Mouse (Mus musculus): ENCODE data around the gene Dad1.

Gene Dad1

DNA sequence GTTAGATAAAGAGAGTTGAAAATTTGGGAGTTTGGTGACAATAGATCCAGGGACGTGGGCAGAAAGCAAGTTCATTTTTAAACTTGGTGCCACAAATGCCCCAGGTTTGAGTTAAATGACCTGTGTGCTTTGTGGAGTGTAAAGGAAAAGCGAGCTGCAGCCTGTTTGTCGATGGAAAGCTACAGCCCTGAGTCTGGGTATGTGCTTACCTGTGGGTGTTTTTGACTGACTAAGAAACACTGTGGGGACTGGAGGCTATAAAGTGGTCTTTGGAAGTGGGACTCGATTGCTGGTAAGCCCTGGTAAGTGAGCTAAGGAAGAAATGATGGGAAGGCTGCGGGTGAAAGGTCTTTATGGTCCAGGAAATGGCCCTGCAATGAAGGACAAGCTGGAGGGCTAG lies 47.6 kb downstream of the Dad1 start:
- DNase-seq (ENCODE audit: low spot score in 2 of 2): no peak

GRCm38 (mm10) chr14:54205904-54206303 lies 48.0 kb downstream of the Dad1 start:
- no peak for DNase-seq (ENCODE audit: low spot score in 2 of 2)

GRCm38 (mm10) chr14:54204786-54205185 lies 49.1 kb downstream of the Dad1 start:
- DNase-seq (ENCODE audit: low spot score in 2 of 2): no peak

GRCm38 (mm10) chr14:54204311-54204710 lies 49.6 kb downstream of the Dad1 start:
- no peak for DNase-seq (ENCODE audit: low spot score in 2 of 2)

DNA sequence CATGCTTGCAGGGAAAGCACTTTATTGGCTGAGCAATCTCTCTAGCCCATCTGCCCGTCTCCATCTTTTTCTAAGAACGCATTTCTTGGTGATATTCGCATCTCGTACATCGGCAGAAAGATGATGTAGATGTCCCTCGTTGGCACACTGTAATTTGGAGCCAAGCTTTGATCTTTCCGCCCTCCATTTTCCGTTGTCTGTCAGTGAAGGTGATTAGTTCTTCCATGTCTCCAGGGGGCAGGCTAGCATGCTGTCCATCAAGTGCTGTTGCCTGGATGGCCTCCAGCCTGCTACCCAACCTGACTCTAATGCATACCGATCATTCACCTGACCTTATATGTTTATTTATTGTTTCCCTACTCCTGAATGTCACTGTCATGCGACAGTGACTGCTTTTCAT lies 50.1 kb downstream of the Dad1 start:
- DNase-seq (ENCODE audit: low spot score in 2 of 2): no peak

DNA sequence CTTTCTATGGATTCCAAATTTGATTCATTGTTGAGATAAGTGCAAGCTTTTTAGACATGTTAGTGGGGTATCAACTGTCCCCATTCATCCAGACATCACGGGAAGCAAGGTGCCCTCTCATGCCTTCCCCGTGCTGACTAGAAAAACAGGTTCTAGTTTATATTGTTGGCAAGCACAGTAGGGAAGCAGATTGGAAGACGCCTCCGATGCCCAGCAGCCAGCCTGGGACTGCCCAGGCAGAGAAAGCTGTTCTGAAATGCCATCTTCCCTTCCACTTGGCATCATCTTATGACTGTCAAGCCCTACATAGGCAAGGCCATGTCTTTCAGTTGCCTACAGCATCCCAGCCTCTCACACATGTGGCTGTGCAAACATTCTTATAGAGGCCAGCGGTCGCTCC lies 50.7 kb downstream of the Dad1 start:
- DNase-seq (ENCODE audit: low spot score in 2 of 2): no peak

GRCm38 (mm10) chr14:54200363-54200762 lies 53.5 kb downstream of the Dad1 start:
- DNase-seq (ENCODE audit: low spot score in 2 of 2): no peak

- DNase-seq (ENCODE audit: low spot score in 2 of 2): no peak
Measured at GRCm38 (mm10) chr14:54199662-54200061, 54.2 kb downstream of the Dad1 start.

GRCm38 (mm10) chr14:54197740-54198139 lies 56.2 kb downstream of the Dad1 start:
- no peak for DNase-seq (ENCODE audit: low spot score in 2 of 2)

DNA sequence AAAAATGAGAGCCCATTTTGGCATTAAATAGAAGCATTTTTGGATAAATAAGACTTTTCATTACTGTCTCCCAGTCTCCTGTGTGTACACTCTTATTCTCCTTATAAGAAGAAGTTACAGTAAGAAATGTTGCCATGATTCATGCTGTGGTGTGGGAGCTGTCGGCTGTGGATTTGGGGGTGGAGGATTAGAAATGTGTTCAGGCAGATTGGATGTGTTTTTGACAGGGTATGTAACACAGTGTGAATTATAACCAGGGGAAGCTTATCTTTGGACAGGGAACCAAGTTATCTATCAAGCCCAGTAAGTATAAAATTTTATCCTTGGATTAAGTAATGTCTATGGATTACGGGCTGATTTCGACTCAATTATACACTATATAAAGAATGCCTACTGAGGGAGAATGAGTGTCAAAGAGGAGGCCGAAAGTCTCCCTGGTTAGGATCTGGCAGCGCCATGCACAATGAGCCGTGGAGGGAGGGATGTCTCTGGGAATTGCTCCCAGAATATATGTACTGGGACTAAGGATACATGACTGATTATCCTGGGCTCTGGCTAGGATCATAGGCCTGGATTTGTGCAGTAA lies 58.0 kb downstream of the Dad1 start:
- no peak for DNase-seq (ENCODE audit: low spot score in 2 of 2)

GRCm38 (mm10) chr14:54193354-54194133 lies 60.4 kb downstream of the Dad1 start:
- no peak for DNase-seq (ENCODE audit: low spot score in 2 of 2)

- DNase-seq (ENCODE audit: low spot score in 2 of 2): no peak
Measured at GRCm38 (mm10) chr14:54192462-54192847, 61.4 kb downstream of the Dad1 start.

DNA sequence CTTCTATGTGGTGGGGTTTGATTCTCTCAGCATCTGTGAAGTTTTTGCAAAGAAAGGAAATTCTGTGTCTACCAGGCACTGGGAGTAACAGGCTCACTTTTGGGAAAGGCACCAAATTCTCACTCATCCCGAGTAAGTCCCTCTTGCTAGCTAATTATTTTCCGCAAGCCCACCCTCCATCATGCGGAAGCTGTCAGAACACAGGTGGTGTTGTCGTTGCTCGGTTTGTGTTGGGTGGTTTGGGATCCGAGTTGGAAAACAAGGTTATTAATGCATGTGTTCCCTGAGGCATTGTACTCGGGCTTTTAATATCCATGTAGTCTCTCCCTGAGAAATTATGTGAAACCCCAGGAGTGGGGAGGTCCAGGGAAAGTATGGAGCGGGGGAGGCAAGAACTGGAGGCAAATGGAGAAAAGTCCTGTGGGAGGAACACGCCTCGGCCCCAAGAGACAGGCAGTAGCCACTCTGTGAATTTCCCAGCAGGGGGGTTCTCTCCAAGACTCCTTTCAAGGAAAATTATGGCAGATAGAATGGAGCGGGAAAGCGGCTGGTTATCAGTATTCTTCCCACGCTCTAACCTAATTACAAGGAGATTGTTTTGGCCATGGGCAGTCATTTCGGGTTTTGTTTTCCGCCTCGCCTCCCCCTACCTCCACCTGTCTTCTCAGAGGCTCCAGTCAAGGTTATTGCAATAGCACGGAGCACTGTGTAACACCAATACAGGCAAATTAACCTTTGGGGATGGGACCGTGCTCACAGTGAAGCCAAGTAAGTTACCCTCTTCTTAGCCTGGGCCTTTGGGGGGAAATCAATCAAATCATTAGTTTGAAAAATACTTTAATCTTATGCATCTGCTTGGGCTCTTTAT lies 62.1 kb downstream of the Dad1 start:
- DNase-seq (ENCODE audit: low spot score in 2 of 2): no peak

- no peak for DNase-seq (ENCODE audit: low spot score in 2 of 2)
Measured at GRCm38 (mm10) chr14:54191026-54191390, 62.9 kb downstream of the Dad1 start.

- DNase-seq (ENCODE audit: low spot score in 2 of 2): no peak
Measured at GRCm38 (mm10) chr14:54190305-54191025, 63.4 kb downstream of the Dad1 start.

GRCm38 (mm10) chr14:54189255-54189654 lies 64.6 kb downstream of the Dad1 start:
- DNase-seq (ENCODE audit: low spot score in 2 of 2): no peak

- no peak for DNase-seq (ENCODE audit: low spot score in 2 of 2)
Measured at GRCm38 (mm10) chr14:54187211-54187610, 66.7 kb downstream of the Dad1 start.

Data from thymus, postnatal 10 days (tissue).